In the genomic region with DNA sequence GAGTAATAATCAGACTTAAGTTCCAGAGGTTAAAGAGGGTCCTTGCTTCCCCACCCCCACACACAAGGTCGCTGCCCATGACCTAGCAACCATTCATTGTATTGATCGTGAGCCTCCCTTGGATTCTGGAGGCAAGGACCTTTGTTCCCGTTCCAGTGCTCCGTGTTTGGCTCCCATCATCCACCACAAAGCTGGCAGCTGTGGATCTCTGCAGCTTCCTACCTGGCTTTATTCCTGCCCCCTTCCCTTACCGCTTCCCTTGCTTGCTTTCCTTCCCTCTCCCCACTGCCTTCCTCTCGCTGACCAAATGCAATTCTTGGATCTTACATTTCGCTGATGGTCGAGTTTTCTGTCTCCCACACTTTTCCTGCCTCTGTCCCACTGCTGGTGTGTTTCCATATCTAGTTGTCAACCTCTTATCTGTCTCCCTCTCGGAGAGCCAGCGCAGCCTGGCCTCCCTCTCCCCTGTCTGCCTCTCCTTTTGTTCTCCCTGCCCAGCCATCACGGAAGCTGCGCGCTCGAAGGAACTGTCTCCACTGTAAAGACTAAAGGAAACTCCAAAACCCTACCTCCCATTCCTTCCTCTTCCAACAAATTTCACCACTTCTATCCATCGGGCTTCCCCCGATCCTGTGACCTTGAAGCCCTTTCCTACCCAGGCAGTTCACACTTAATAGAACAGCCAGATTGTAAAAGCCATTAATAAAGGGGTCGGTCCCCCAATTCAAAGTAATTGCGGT, we compare ENCODE assay signal across 8 mouse cellular contexts. TPM values are rescaled to one million over a fixed set of nuclear protein-coding genes. Genes with fewer than 3 reads are reported as not detected.
DNase-seq lines count a peak whose midpoint lies in the region; ATAC-seq and TF ChIP-seq lines count a peak whose summit lies in the region.

No protein-coding gene starts in this region.

- no peak for ATAC-seq in forebrain, embryonic 12.5 days (ENCODE audit: low FRiP score)
- no peak for ATAC-seq in limb, embryonic 13.5 days (ENCODE audit: low FRiP score, low read depth)

- 5% methylated on average over 18 of the region's 18 CpGs for WGBS in forebrain, embryonic 12.5 days
- 7% methylated on average over 18 of the region's 18 CpGs for WGBS in limb, embryonic 13.5 days

- no peaks in the 10 kb centered on the region for H3K9me3 ChIP-seq in forebrain, embryonic 12.5 days
- H3K9me3 ChIP-seq in limb, embryonic 13.5 days: no peaks in the 10 kb centered on the region

- H3K27ac ChIP-seq in layer of hippocampus, adult 2 months: peak overlapping the region; percentile 70
- H3K27ac ChIP-seq in forebrain, embryonic 12.5 days: peak overlapping the region; percentile 91
- peak overlapping the region; percentile 98 for H3K27ac ChIP-seq in limb, embryonic 13.5 days

- peak overlapping the region; percentile 65 for H3K4me2 ChIP-seq in forebrain, embryonic 12.5 days
- peak overlapping the region; percentile 96 for H3K4me2 ChIP-seq in limb, embryonic 13.5 days (replicated peaks)

- peak overlapping the region; percentile 57 for H3K4me3 ChIP-seq in layer of hippocampus, adult 2 months
- H3K4me3 ChIP-seq in forebrain, embryonic 12.5 days (replicated peaks): peak overlapping the region; percentile 63
- peak overlapping the region; percentile 95 for H3K4me3 ChIP-seq in limb, embryonic 13.5 days

- H3K9ac ChIP-seq in forebrain, embryonic 12.5 days: peak overlapping the region; percentile 88
- peak overlapping the region; percentile 99 for H3K9ac ChIP-seq in limb, embryonic 13.5 days

- peaks cover 16% of the 10 kb centered on the region; the same call in 1 of the 2 replicates for H3K27me3 ChIP-seq in forebrain, embryonic 12.5 days
- H3K27me3 ChIP-seq in limb, embryonic 13.5 days: no peaks in the 10 kb centered on the region

- DNase-seq in layer of hippocampus, adult 2 months (ENCODE audit: low spot score in 2 of 2): no peak
- DNase-seq in layer of hippocampus, adult 8-10 months (ENCODE audit: low spot score in 2 of 2): no peak
- DNase-seq in retina, embryonic 14.5 days (ENCODE audit: low spot score): peak; percentile 57
- DNase-seq in gastrocnemius, postnatal 4 days (ENCODE audit: low spot score in 2 of 2): no peak
- DNase-seq in cerebellum, adult 18-20 months: no peak
- no peak for DNase-seq in Muller cell, postnatal 12 days (ENCODE audit: inconsistent ontology term)

- peaks cover 66% of the 10 kb centered on the region for H3K4me1 ChIP-seq in forebrain, embryonic 12.5 days
- H3K4me1 ChIP-seq in limb, embryonic 13.5 days: peaks cover 62% of the 10 kb centered on the region

- peaks cover 11% of the 10 kb centered on the region for H3K36me3 ChIP-seq in forebrain, embryonic 12.5 days (replicated peaks)
- H3K36me3 ChIP-seq in limb, embryonic 13.5 days: peaks cover 17% of the 10 kb centered on the region

- no peak for TF ChIP-seq CTCF in layer of hippocampus, adult 2 months (conservative IDR thresholded peaks at IDR 0.05)

RNA-seq across cellular contexts. Expression of a gene that starts 0.8 kb away (rescaled TPM):
- total RNA-seq in layer of hippocampus, adult 2 months (2021): 10 to 100 TPM; 16.1 to 18.4 TPM
- 10 to 100 TPM; 10.3 to 16.0 (median 13.4) TPM for total RNA-seq in layer of hippocampus, adult 8-10 months (2022)
- 76.0 and 79.2 TPM in 2 replicates for polyA plus RNA-seq in forebrain, embryonic 12.5 days (2016; fragmentation: Nextera tagmentation; extraction: Ambion mirVana)
- 198 and 204 TPM in 2 replicates for polyA plus RNA-seq in limb, embryonic 13.5 days (2015; fragmentation: Nextera tagmentation; extraction: Ambion mirVana)
- 100 to 1,000 TPM; 222 to 237 TPM for total RNA-seq in gastrocnemius, postnatal 4 days (2021)

RNA-seq across cellular contexts. Expression of a gene that starts 3.9 kb away (rescaled TPM):
- total RNA-seq in layer of hippocampus, adult 2 months (2021): 100 to 1,000 TPM in 1 of 2 experiments, 10 to 100 TPM in 1; 99.8 to 101 TPM
- 100 to 1,000 TPM in 2 of 4 experiments, 10 to 100 TPM in 2; 88.3 to 116 (median 96.6) TPM for total RNA-seq in layer of hippocampus, adult 8-10 months (2022)
- 274 and 307 TPM in 2 replicates for polyA plus RNA-seq in forebrain, embryonic 12.5 days (2016; fragmentation: Nextera tagmentation; extraction: Ambion mirVana)
- polyA plus RNA-seq in limb, embryonic 13.5 days (2015; fragmentation: Nextera tagmentation; extraction: Ambion mirVana): 224 and 233 TPM in 2 replicates
- total RNA-seq in gastrocnemius, postnatal 4 days (2021): 100 to 1,000 TPM; 151 to 166 TPM

RNA-seq across cellular contexts. Expression of a gene that starts 13.0 kb away (rescaled TPM):
- total RNA-seq in layer of hippocampus, adult 2 months (2021): 1 to 10 TPM; 1.4 to 2.0 TPM
- total RNA-seq in layer of hippocampus, adult 8-10 months (2022): 1 to 10 TPM; 2.0 to 6.5 (median 3.3) TPM
- 4.2 and 5.4 TPM in 2 replicates for polyA plus RNA-seq in forebrain, embryonic 12.5 days (2016; fragmentation: Nextera tagmentation; extraction: Ambion mirVana)
- 5.1 and 6.1 TPM in 2 replicates for polyA plus RNA-seq in limb, embryonic 13.5 days (2015; fragmentation: Nextera tagmentation; extraction: Ambion mirVana)
- total RNA-seq in gastrocnemius, postnatal 4 days (2021): 1 to 10 TPM; 6.2 to 7.3 TPM

RNA-seq across cellular contexts. Expression of a gene that starts 33.4 kb away (rescaled TPM):
- total RNA-seq in layer of hippocampus, adult 2 months (2021): 10 to 100 TPM; 28.5 to 30.3 TPM
- total RNA-seq in layer of hippocampus, adult 8-10 months (2022): 10 to 100 TPM; 32.0 to 44.8 (median 36.7) TPM
- polyA plus RNA-seq in forebrain, embryonic 12.5 days (2016; fragmentation: Nextera tagmentation; extraction: Ambion mirVana): 26.2 and 29.8 TPM in 2 replicates
- 31.0 and 34.4 TPM in 2 replicates for polyA plus RNA-seq in limb, embryonic 13.5 days (2015; fragmentation: Nextera tagmentation; extraction: Ambion mirVana)
- 10 to 100 TPM; 39.0 to 42.9 TPM for total RNA-seq in gastrocnemius, postnatal 4 days (2021)

RNA-seq across cellular contexts. Expression of a gene that starts 45.3 kb away (rescaled TPM):
- total RNA-seq in layer of hippocampus, adult 2 months (2021): 10 to 100 TPM; 23.9 to 24.0 TPM
- 10 to 100 TPM; 15.7 to 25.1 (median 18.7) TPM for total RNA-seq in layer of hippocampus, adult 8-10 months (2022)
- polyA plus RNA-seq in forebrain, embryonic 12.5 days (2016; fragmentation: Nextera tagmentation; extraction: Ambion mirVana): 26.1 and 29.9 TPM in 2 replicates
- polyA plus RNA-seq in limb, embryonic 13.5 days (2015; fragmentation: Nextera tagmentation; extraction: Ambion mirVana): 2.8 and 3.2 TPM in 2 replicates
- not detected for total RNA-seq in gastrocnemius, postnatal 4 days (2021)

Comparison
In these comparisons a context has a peak if more than half of its experiments do, and no peak if none do; other contexts are left out.
1. RNA of a gene that starts 0.8 kb away (total RNA-seq): 222 to 237 TPM in gastrocnemius, postnatal 4 days; 16.1 to 18.4 TPM in layer of hippocampus, adult 2 months and 10.3 to 16.0 TPM in layer of hippocampus, adult 8-10 months; every median in the first group is over 10 times any median in the second.
2. Peak in every context shown above with its lines, with median percentiles within 50 percentile points of each other: H3K27ac ChIP-seq and H3K4me3 ChIP-seq.